Mouse (Mus musculus): ENCODE results near the gene Mccc1.

Gene Mccc1

DNA sequence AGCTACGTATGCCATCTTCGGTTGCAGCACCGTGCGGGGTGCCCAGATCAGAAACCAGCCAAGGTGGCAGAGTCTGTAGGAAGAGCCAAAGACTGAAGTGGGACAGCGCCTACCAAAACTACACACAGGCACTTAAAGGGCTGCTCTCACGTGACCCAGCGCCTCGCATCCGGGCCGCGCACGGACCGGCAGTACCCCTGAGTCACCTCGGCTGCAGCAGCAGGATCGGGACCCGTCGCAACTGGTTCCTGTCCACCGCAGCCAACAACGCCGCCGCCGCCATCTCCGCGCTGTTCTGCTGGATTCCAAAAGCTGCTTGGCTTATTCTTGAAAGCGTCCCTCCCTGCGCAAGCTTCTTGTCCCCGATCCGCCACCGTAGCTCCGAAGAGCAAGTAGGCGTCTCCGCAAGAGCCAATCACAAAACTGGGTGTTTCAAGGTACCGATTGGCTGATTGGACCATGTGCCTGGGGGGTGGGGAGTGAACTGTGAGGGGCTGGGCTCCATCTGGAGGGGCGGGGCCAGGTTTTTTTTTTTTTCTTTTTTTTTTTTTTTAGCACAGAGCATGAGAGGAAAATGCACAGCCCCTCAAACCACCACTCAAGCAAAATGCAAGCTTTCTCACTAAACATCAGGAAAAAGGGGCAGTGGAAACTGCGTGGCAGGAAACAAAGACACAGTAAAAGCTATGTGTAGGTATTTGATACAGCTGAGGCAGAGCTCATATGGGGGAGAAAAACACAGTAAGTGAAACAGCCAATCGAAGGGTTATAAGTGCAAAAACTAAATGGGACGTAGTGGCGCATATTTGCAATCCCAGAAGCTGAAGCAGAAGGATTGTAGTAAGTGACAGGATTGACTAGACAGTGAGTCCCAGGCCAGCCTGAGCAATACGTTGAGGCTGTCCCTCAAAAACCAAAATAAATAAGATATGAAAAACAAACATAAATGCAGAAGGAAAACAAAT is at the start of gene Mccc1:
TSS of gene Mccc1 (minus strand) at position 404 of the 965 bp plus-strand sequence.
- DNase-seq (ENCODE audit: low spot score in 2 of 2): peak; percentile 95

DNA sequence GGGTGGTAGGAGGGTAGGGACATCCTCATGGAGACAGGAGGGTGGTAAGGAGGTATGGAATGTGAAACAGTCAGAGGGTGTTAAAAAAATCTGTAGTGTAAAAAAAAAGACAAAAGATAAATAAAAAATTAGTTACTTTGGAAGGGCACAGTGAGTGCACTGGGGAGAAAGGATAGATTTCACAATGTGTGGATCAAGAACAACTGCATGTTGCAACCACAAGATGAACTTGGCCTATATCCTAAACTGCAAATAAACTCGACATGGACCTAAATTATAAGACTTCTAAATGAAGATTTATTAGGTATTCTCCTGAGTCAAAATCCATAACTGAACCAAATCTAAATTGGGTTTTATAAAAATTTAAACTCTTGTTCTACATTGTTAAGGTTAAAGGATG is 48.6 kb upstream of the Mccc1 start:
- no peak for DNase-seq (ENCODE audit: low spot score in 2 of 2)

DNA sequence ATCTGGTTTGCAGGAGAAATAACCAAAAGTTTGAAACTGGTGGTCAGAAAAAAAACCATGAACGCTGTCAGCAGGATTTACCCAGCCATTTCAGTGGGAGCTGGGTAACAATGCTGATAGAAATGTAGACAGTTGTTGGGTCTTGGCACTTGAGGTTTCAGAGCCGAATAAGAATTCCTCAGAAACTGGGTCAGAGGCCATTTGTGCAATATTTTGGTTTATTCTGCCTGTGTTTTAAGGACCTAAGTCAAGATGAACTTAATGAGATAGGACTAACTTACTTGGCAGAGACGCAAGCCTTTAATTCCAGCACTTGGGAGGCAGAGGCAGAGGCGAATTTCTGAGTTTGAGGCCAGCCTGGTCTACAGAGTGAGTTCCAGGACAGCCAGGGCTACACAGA is 44.6 kb upstream of the Mccc1 start:
- no peak for DNase-seq (ENCODE audit: low spot score in 2 of 2)

DNA sequence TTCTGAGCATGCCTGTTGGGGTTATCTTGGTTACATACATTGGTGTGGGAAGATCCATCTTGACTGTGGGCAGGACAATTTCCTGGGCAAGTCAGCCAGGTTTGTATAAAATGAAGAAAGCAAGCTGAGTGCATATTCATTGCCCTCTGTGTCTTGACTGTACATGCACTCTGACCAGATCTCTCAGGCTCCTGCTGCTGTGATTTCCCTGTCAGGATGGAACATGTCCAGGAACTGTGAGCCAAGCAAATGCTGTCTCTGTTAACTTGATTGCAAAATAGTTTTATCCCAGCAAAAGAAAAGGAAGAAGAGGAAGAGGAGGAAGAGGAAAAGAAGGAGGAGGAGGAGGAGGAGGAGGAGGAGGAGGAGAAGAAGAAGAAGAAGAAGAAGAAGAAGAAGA is 44.0 kb upstream of the Mccc1 start:
- DNase-seq (ENCODE audit: low spot score in 2 of 2): no peak

DNA sequence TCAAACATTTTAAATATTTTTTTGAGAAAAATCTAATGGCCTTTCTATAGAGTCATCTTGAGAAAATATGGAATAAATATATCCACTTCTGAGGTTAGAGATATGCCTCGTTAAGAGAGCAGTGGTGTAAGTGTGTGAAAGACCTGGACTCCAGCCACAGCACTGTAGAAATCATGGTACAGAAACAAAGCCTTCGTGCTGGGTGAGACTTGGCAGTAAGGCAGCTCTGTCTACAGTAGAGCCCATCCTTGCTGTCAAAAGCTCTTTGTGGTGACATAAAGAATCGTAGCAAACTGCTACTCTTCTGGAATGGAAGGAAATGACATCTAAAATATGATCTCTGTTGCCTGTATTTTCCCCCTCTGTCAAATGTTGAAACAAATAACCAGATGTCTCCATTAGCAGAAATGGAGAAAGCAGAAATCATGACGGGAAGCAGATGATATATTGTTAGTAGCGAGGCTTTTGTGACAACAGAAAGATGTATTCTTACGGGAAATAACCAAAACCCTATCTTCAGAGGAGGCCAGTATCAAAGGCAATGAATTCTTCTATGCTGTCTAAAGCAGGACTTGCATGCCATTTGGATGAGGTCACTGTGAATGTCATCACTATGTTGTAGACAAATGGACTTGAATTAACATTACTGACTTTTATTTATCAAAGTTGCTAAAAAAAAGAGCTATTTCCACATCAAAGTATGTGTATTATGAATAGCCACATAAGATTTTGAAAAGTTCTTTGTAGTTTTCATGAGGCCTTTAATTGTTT is 31.4 kb upstream of the Mccc1 start:
- DNase-seq (ENCODE audit: low spot score in 2 of 2): no peak

DNA sequence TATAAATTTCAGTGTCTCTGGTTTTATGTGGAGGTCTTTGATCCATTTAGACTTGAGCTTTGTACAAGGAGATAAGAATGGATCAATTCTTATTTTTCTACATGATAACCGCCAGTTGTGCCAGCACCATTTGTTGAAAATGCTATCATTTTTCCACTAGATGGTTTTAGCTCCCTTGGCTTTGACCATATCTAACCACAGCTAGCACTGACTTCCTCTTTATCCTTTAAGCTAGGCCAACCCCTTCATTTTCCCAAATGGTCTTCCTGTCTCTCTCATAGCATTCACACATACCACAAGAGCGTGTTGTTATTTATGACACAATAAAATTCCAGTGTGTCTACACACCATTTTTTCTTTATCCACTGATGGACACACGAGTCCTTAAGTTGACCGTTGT is 29.5 kb upstream of the Mccc1 start:
- no peak for DNase-seq (ENCODE audit: low spot score in 2 of 2)

DNA sequence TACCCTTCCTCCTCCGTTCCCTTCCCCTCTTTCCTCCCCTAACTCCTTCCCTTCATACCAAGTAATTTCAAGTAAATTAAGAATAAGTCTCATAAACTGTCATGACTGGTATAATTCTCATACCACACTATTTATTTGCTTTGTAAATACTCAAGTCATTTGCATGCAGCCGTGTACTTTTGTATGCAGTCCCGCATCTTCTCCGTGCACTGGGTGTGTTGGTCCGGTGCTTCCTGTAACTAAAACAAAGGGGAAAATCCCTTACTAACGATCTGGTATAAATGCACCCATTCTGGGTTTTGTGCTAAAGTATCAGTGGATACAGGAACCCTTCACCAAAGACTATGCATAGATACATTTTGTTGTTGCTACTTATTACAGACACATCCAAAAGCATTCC is 25.3 kb upstream of the Mccc1 start:
- DNase-seq (ENCODE audit: low spot score in 2 of 2): no peak

DNA sequence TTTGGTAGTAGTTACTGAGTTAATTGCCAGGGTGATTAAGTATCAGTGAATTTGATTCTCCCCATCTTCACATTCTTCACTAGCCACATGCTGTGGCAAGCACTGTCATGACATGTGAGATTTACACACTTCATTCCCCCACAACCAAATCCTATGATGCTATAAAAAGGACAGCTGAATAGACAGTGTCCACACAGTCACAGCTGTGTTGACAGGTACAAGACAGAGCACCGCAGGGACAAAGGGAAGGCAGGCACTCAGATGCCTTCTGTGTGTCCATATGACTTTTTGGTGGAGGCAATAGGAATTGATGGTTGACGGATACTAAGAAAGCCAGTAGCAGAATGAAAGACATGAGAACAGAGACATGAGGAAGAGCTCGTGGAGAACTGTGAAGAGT is 10.8 kb upstream of the Mccc1 start:
- DNase-seq (ENCODE audit: low spot score in 2 of 2): no peak

DNA sequence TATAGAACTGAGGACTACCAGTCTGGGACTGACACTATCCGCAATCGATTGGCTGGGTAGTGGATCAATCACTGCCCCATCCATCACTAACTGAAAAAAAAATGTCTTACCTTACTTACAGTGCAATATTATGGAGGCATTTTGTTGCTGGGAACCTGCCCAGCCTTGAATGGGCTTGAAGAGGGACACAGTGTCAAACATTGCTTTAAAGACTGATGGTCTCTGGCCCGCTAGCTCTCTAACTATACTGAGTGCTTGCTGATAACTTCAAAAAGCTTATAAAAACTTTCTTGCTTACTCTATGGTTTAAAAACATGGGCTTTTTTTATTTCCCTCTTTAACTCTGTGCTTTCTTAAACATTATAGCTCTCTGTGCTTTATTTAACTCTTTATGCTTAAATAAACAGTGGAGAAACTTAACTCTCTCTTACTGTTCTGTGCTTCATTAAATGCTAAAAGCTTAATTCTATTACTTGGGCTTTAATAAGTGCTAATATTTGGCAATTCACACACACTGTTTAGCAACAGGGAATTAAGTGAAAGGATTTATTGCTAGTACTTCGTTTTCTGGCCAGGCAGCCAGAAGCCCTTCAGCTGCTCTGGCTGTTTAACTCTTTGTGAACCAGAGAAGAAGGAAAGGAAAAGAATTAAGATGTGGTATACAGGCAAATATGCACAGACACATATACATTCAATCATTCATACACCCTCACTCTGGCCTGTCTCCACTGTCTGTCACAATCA is 8.1 kb upstream of the Mccc1 start:
- DNase-seq (ENCODE audit: low spot score in 2 of 2): no peak

DNA sequence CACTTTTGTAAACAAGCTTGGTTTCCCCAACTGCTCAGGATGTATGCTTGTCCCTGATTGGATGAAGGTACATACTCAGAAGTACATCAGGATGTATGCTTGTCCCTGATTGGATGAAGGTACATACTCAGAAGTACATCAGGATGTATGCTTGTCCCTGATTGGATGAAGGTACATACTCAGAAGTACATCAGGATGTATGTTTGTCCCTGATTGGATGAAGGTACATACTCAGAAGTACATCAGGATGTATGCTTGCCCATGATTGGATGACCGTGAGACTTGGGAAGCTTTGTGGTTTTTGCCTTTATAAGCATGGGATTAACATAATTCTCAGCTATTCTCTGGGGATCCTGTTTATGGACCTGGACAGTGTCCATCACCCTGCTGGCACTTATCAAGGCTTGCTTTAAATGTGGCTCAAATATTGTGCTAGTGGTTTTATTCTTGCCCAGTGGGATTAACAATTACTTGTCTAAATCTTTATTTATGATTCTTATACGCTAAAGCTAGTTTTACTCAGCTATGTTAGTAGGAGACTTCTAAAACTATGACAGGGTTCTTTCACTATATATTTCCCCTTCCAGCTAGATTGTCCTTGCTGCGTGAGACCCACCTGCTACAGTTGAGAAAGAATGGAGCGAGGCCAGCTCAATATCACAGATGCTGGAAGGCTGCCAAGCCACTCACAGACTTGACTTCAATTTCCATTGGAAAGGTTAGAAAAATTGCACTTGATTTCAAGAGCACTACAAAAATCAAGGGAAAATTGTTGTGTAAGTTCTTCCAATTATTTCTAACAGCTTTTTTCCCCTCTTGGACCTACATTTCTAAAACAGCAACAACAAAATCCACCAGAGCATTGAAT is 3.8 kb upstream of the Mccc1 start:
- DNase-seq (ENCODE audit: low spot score in 2 of 2): no peak

DNA sequence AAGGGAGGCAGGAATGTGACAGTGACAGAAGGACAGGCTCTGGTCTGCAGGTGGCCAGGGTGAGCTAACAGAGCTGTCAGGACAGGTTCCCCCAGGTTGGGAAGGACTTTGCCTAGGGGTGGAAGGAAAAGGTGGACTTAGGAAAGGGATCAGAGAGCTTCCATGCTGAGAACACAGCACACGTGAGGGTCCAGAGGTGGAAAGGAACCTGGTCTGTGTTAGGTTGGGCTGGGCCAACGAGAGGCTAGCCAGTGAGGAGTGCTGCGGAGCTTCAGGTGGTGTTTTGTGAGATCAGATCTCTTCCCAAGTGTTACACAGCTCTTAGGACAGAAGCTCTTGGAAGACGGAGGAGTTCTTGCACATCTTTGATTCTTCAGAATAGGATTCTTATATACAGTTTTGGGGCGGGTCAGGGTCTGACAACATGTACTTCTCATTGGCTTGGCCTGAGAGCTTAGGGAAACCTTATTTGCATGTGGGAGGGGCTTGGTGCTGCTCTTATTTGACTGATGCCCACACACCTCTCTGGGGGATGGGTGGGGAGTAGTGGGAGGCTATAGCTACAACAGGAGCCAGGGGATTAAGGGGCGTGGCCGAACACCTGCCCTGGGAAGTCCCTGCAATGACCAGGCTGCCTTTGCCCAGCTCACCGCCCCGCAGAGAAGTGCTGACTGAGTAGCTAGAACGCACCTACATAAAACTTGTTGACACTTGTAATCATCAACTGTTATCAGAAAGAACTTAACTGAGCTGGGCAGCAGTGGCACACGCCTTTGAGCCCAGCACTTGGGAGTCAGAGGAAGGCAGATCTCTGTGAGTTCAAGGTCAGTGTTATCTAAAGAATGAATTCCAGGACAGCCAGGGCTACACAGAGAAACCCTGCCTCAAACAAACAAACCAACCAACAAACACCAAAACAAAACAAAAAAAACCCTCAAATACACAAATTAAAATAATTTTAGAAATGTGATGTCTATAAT is 5.6 kb downstream of the Mccc1 start:
- DNase-seq (ENCODE audit: low spot score in 2 of 2): no peak

DNA sequence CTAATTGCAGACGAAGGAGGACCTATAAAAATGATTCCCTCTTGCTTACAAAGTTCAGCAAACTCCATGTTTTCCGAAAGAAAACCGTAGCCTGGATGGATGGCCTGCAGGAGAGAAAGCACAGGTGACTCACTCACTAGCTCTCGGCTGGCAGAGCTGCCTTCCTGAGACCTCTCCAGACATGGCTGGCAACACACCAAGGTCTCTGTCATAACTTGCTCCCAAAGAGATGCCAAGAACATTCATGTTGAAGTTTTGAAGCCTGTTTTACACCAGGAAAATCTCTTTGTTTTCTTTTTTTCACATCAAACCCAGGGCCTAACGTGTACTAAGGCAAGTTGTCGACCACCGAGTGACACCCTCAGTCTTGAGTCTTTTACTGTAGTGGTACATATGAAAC is 9.8 kb downstream of the Mccc1 start:
- DNase-seq (ENCODE audit: low spot score in 2 of 2): no peak

DNA sequence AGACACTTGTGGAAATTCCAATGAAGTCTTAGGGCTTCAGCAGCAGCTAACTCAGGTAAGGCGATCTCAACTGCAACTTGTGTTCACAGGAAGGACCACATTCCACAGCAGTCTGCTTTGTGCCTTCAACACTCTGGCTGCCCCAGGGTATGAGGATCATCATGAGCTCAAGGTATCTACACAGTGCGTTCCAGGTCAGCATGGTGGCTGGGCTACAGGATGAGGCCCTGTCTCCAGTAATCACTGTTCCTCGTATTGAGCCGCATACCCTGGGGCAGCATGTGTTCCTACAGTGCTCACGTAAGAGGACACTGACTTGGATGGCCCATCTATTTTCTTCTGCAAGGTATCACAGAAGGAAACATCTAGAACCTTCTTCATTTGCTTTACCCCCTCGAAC is 12.4 kb downstream of the Mccc1 start:
- DNase-seq (ENCODE audit: low spot score in 2 of 2): no peak

DNA sequence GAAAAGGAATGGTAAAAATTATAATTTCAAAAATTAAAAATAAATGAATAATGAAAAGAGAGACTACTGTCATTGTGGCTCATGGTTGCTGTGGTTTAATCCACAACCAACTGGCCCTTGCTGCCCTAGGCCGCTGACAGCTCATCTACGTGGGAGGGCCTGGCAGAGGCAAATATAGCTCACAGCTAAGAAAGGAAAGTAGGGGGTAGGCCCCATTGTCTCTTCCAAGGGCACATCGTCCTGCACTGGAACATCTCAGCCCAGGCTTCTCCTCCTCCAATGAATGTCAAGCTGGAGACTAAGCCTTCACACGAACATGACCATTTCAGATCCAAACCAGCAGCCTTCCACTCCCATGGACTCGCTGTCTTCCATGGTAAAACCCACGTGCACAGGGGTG is 14.2 kb downstream of the Mccc1 start:
- no peak for DNase-seq (ENCODE audit: low spot score in 2 of 2)

DNA sequence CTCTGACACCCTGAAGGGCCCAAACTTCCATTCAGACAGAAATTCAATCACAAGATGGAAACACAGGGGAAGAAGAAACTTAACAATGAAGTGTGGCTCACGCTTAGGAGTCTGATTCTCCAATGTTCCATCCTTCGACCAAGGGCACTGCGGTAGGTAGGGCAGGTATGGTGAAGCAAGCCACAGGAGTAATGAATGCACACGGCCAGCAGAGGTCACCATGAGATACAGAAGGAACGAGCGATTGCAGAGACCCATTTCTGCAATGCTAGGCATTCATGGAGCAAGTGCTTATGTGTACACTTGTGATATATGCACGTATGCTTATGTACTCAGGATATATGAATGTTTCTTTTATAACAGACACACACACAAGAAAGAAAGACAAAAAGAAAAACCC is 26.9 kb downstream of the Mccc1 start:
- no peak for DNase-seq (ENCODE audit: low spot score in 2 of 2)

DNA sequence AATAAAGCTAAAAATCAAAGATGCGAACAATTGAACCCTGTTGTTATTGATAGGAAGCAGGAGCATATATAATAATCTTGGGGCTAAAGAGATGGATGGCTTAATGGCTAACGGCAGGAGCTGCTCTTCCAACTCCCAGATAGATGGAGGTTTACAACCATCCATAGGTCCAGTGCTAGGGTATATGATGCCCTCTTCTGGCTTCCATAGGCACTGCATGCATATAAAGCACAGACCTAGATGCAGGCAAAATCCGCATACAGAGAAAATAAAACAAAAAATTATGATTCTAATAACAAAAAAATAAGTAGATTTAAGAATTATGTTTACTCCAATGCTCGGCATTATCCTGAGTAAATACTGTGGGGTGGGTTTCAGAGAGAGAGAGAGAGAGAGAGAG is 27.5 kb downstream of the Mccc1 start:
- no peak for DNase-seq (ENCODE audit: low spot score in 2 of 2)

DNA sequence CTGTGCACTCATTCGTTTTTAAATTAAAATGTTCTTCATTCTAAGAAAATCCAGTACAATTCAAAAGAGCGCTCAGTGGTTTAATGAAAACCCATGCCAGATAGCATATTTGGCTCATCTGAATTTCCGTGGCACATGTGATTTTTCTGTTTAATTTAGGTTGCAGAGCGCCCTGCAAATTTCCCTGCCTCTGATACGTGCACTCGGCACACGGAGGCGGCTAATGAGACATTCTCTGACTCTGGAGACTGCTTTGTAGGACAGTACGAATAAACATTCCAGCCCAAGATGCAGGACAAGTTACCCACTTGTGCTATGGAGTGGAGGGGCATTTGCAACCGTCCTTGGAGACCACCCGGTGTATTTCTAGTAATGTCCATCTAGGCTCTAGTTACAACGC is 29.3 kb downstream of the Mccc1 start:
- DNase-seq (ENCODE audit: low spot score in 2 of 2): no peak

DNA sequence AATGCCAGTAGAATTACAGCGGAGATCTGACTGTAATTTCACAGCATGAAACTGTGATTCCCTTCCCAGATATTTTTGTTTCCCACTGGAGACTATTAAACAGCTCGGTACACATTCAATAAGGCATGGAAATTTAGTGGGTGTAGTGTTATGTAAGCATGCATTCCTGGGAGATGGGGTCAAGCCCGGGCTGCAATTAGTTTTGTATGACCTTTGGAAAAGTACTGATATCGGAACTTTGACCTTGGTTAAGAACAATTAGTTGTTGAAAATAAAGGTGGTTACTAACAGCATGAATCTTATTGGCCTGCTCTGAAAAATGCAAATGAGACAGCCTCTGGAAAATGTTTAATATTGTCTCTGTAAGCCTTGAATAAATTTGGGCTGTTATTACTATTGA is 30.0 kb downstream of the Mccc1 start:
- no peak for DNase-seq (ENCODE audit: low spot score in 2 of 2)

DNA sequence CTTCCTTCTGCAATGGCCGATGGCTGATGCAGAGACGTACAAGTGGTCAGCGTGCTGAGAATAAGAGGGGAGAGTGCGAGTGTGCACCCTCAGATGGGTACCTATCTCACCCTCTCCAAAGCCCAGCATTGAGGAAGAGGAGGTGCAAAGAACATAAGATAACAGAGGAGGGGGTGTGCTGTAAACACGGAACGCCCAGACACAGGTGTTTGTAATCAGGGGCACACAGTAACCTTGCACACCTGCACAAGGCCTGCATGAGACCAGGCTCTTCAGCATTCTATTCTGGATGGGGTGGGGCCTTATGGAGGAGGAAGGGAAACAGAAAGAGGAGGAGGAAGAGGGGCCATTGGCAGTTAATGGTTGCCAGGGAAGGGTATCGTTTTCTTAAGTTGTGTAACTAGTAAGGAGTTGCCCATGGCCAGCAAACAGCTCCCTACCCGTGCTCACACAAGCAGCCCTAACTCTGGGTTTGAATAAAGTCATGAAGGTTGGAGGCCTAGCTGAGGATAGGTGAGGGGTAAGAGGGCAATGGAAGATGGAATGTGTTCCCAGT is 33.0 kb downstream of the Mccc1 start:
- DNase-seq (ENCODE audit: low spot score in 2 of 2): no peak

DNA sequence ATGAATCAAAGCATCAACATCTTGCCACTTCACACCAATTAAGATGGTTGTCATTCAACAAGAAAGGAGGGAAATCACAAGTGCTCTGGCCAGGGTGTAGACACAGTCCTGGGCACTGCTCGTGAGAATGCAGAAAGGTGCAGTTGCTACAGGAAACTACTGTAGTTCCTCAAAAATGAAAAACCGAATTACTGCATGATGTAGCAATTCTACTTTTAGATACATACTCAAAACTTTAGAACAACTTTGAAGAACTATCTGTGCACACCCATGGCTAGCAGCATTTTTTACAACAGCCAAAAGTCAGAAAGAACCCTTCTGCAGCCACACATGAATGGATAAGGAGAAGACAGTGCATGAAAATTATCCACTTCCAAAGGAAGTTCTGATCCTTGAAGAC is 34.0 kb downstream of the Mccc1 start:
- DNase-seq (ENCODE audit: low spot score in 2 of 2): no peak

Measured in frontal cortex, postnatal 25 days (tissue).